In the genomic region with DNA sequence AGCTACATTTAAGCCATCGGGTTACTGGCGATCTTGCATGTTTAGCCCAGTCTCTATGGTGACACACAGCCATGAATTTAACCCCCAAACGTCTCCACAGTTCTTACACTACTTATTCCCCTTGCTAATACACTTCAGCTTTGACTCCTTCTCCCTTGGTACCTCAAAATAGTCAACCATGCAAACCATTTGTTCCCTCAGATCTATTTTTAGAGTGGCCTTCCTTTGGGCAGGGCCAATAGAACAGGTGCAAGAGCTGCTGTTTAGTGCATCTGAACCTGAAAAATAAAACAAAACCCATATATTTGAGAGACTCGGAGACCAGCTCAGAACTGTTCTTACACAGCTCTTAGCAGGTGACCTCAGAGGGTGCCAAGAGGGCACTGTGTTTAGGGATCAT, we compare ENCODE assay signal across 16 mouse cellular contexts. TPM values are rescaled to one million over a fixed set of nuclear protein-coding genes. Genes with fewer than 3 reads are reported as not detected.
"Had no signal": no experiment of that assay in that cellular context is flagged by ENCODE, and none has a peak within 500 bp of the region (broad histone marks: within the 10 kb centered on the region; RNA-seq: fewer than 3 reads in every experiment).

No protein-coding gene starts in this region.

- H3K4me3 ChIP-seq: left cerebral cortex, adult 2 months; liver, embryonic 15.5 days; midbrain, embryonic 10.5 days; neural tube, embryonic 12.5 days had no signal

- H3K9ac ChIP-seq: liver, embryonic 15.5 days; neural tube, embryonic 12.5 days had no signal

- H3K27me3 ChIP-seq: liver, embryonic 15.5 days; neural tube, embryonic 12.5 days had no signal

- H3K4me2 ChIP-seq: liver, embryonic 15.5 days; neural tube, embryonic 12.5 days had no signal

- H3K9me3 ChIP-seq: liver, embryonic 15.5 days had no signal

- H3K4me1 ChIP-seq: liver, embryonic 15.5 days; midbrain, embryonic 10.5 days; neural tube, embryonic 12.5 days had no signal

- H3K36me3 ChIP-seq: liver, embryonic 15.5 days; midbrain, embryonic 10.5 days; neural tube, embryonic 12.5 days had no signal

- DNase-seq: kidney, postnatal 14 days; lung, adult 2 months; lung, postnatal 10 days; lung, postnatal 4 days; midbrain, embryonic 14.5 days; spleen, adult 18-20 months; thymus, adult 18-20 months; thymus, postnatal 14 days had no signal

- H3K27ac ChIP-seq: left cerebral cortex, adult 2 months; liver, embryonic 15.5 days; midbrain, embryonic 10.5 days; neural tube, embryonic 12.5 days had no signal

RNA-seq across cellular contexts. Expression of a gene that starts 20.4 kb away (rescaled TPM):
- total RNA-seq: megakaryocyte, adult 5-6 weeks; neutrophil, adult 5-6 weeks had no signal
- polyA plus RNA-seq: large intestine, adult 2 months; liver, adult 2 months; midbrain, embryonic 14.5 days had no signal
